Mouse (Mus musculus) lung, embryonic 14.5 days (tissue): Measurements from ENCODE around the gene Olig2. TPM values are rescaled to one million over a fixed set of nuclear protein-coding genes. Genes with fewer than 3 reads are reported as not detected.

Source experiments
- ATAC-seq: fragments of 200-750 bp; cut with Nextera tagmentation; 2 replicates; pipeline ENCODE4 v1.8.0; 2017; ENCODE audit warnings: mild to moderate bottlenecking, moderate TSS enrichment, moderate library complexity; ENCODE audit not compliant: insufficient read depth
- DNase-seq: peaks from one replicate; pipeline ENCODE4 v3.0.0-alpha.2; 2015
- H3K27ac ChIP-seq: fragments of 300-500 bp; sonication (generic); 2 replicates; pipeline ENCODE4 v1.5.1; 2014; ENCODE audit warnings: low read depth, mild to moderate bottlenecking, moderate library complexity
- H3K27me3 ChIP-seq: fragments of 300-500 bp; sonication (generic); 2 replicates; pipeline ENCODE4 v1.6.1; 2014; ENCODE audit warnings: low read length, control low read depth; ENCODE audit not compliant: insufficient read depth
- H3K36me3 ChIP-seq: fragments of 300-500 bp; sonication (generic); 2 replicates; pipeline ENCODE4 v1.6.1; 2014; ENCODE audit warnings: control low read depth; ENCODE audit not compliant: insufficient read depth
- H3K4me1 ChIP-seq: fragments of 300-500 bp; sonication (generic); 2 replicates; pipeline ENCODE4 v1.6.1; 2014; ENCODE audit warnings: antibody characterized with exemption, control low read depth; ENCODE audit not compliant: insufficient read depth
- H3K4me2 ChIP-seq: fragments of 300-500 bp; sonication (generic); 2 replicates; pipeline ENCODE4 v1.6.1; 2014; ENCODE audit warnings: mild to moderate bottlenecking
- H3K4me3 ChIP-seq: fragments of 300-500 bp; sonication (generic); 2 replicates; pipeline ENCODE4 v1.5.1; 2014; ENCODE audit warnings: low read depth, low read length
- H3K9ac ChIP-seq: fragments of 300-500 bp; sonication (generic); 2 replicates; pipeline ENCODE4 v1.6.1; 2014
- H3K9me3 ChIP-seq: fragments of 300-500 bp; sonication (generic); 2 replicates; pipeline ENCODE4 v1.6.1; 2016; ENCODE audit warnings: low read depth, low read length, control low read depth
- CTCF ChIP-seq: IDR thresholded peaks from 2 replicates; pipeline ENCODE4 v1.5.1; 2016; ENCODE audit warnings: antibody characterized with exemption, low read depth
- WGBS: fragments of 180-500 bp; shearing (Covaris S2); extraction: QIAGEN DNeasy Blood & Tissue Kit; methylation state at CpG from one replicate; pipeline ENCODE4 v1.1.7; 2014; 5-methylcytosine and 5-hydroxymethylcytosine counted together
- polyA plus RNA-seq: library from polyadenylated mRNA; unstranded; fragments of >200 nt; fragmentation: Nextera tagmentation; extraction: Ambion mirVana; gene quantifications from 2 replicates; pipeline ENCODE4 v1.2.1, GENCODE M21; 2014

Olig2 gene
- polyA plus RNA-seq, 1 experiment from 2014 or later: not detected

- peaks cover 88% of the 10 kb centered on the region for H3K27me3 ChIP-seq
- DNase-seq (no peak), ATAC-seq (no peak)
- no peak overlapping the region for H3K4me3 ChIP-seq
- H3K4me2 ChIP-seq: no peak overlapping the region
- TF ChIP-seq CTCF: no peak
- WGBS: 4% methylated on average over 20 of the region's 20 CpGs
- no peak overlapping the region for H3K27ac ChIP-seq
- no peaks in the 10 kb centered on the region for H3K4me1 ChIP-seq
- H3K9me3 ChIP-seq: no peaks in the 10 kb centered on the region
- no peaks in the 10 kb centered on the region for H3K36me3 ChIP-seq
- H3K9ac ChIP-seq: no peak overlapping the region
Measured at GRCm38 (mm10) chr16:91271634-91272033, 46.4 kb downstream of the Olig2 start.

Other genes with a start within 250 kb of the Olig2 start
- 15.2 and 17.6 TPM in 2 replicates for gene Synj1, start 214.1 kb upstream of the Olig2 start, polyA plus RNA-seq
- gene Paxbp1, start 180.9 kb upstream of the Olig2 start, polyA plus RNA-seq: 62.4 and 66.4 TPM in 2 replicates
- 0.11 TPM in 1 of 2 replicates, not detected in the other for gene 4932438H23Rik, start 130.3 kb upstream of the Olig2 start, polyA plus RNA-seq
- 0.08 and 0.11 TPM in 2 replicates for gene Olig1, start 44.3 kb downstream of the Olig2 start, polyA plus RNA-seq
- 54.1 and 62.0 TPM in 2 replicates for gene Ifnar2, start 147.3 kb downstream of the Olig2 start, polyA plus RNA-seq
- 0.47 TPM in 1 of 2 replicates, not detected in the other for gene Gm21970, start 166.3 kb downstream of the Olig2 start, polyA plus RNA-seq
- 32.8 and 36.4 TPM in 2 replicates for gene Il10rb, start 180.7 kb downstream of the Olig2 start, polyA plus RNA-seq